Mouse (Mus musculus): Measurements from ENCODE around the gene S1pr1.

Gene S1pr1

DNA sequence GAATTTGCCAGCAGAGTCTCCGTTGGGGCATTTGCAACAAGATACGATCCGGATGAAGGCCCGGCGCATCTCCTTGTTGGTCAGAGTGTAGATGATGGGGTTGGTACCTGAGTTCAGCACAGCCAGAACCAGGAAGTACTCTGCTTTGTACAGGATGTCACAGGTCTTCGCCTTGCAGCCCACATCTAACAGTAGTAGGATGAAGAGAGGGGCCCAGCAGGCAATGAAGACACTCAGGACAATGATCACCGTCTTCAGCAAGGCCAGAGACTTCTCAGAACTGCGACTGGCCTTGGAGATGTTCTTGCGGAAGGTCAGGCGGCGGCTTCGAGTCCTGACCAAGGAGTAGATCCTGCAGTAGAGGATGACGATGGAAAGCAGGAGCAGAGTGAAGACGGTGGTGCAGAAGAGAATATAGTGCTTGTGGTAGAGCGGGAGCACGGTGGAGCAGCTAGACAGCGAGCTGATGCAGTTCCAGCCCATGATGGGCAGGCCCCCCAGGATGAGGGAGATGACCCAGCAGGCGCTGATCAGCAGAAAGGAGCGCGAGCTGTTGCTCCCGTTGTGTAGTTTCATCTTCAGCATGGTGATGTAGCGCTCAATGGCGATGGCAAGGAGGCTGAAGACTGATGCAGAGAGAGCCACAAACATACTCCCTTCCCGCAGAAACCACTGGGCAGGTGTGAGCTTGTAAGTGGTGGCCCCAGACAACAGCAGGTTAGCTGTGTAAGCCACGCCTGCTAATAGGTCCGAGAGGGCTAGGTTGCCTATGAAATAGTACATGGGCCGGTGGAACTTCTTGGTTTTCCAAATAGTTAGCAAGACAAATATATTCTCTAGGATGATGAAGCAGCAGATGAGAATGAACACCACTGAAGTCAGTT, 2.7 kb downstream of the S1pr1 start:
- DNase-seq = no peak

- DNase-seq = peak; percentile 36
These were observed 3.5 kb downstream of the S1pr1 start for GRCm38 (mm10) chr3:115711393-115711792.

GRCm38 (mm10) chr3:115710051-115710450, 4.8 kb downstream of the S1pr1 start:
- DNase-seq = no peak

GRCm38 (mm10) chr3:115709118-115709574, 5.7 kb downstream of the S1pr1 start:
- peak; percentile 54 for DNase-seq

DNA sequence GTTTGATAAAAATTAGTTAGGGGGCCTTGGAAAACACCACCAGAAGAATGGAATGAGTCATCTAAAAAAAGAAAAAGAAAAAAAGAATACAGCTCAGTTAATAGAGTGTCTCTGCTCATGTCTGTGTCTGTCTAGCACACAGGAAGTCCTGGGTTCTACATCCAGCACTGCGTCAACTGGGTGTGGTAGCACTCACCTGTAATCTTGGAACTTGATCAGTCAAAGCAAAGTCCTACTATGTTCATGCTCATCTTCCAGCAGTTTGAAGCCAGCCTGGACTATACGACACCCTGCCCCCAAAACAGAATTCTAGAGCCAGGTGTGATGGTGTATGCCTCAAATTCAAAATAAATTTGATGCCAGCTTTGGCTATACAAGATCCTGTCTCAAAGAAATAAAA, 8.1 kb downstream of the S1pr1 start:
- no peak for DNase-seq

DNA sequence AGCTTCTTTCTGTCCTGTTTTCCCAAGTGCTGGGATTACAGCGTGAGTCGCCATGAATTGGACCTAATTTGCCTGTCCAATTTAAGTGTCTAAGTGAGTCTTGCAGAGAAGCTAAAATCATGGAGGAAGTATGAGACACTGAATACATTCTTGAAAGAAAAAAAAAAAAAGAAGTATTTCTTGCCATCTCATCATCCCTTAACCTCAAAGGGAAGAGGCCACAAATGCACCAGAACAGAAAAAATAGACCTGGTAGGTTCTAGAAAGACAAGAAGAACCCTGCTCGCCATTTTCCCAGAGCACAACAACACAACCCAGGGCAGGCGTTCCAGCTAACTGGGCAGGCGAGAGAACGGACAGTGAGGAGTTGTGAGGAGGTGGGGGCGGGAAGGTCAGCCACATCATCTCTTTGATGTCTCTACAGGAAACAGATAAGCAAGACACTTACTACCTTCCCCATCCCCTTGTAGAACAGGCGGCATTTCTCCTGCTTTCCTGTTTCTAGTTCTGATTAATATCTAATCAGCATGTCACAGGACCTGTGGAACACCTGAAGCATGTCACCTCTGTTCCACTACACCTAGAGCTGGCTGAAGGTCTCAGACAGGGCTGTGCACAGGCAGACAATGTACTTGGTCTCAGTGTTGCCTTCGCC, 10.5 kb downstream of the S1pr1 start:
- no peak for DNase-seq

- no peak for DNase-seq
These were observed 11.2 kb downstream of the S1pr1 start for GRCm38 (mm10) chr3:115703720-115704119.

DNA sequence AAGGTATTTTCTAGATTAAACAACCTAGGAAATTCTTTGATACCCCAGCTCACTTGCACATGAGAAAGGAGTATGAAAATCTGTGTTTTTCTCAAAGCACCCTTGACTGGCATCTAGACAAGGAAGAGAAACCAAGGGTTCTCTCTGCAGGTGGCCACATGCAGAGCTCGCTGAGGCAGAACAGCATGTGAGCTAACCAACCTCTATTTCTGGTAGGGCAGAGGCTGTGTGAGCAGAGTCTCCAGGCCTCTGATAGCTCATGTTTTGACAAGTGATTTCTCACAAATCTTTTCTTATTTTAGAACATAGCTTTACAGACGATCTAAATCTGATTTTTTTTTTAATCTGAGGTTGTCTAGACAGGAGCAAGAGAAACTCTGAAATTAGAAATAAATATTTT, 12.8 kb downstream of the S1pr1 start:
- DNase-seq = no peak

- DNase-seq = no peak
These were observed 19.5 kb downstream of the S1pr1 start for GRCm38 (mm10) chr3:115695194-115695891.

DNA sequence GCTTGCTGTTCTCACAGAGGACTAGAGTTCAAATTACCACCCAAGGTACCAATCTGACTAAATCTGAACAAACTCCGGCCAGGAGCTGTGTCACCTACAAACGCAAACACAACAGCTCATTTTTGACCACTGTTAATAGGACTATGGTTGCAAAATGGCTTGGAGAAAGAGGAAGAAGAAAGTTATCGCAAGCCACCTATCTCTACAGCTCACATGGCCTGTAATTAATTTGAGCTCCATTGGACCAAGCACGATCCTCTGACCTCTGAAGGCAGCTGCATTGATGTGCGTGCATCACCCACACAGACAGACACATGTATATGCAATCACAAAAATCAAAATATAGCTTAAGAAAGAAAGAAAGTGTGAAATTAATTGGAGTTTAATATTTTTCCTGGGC, 20.7 kb downstream of the S1pr1 start:
- no peak for DNase-seq

DNA sequence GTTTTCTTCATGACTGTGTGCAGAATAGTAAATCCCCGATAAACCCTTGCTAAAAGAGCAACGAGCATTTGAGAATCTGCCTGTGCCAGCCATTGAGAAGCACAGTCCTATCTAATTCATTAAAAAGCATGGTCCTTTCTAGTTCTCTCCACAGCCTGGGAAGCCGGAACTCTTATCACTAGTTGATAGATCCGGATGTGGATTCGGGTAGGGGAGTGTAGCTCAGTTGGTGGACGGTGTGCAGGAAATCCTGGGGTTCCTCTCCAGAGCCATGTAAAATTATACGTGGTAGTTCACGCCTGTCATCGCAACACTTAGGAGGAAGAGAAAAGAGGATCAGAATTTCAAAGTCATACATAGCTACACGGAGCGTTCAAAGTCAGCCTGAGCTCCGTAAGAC, 21.5 kb downstream of the S1pr1 start:
- DNase-seq = no peak

DNA sequence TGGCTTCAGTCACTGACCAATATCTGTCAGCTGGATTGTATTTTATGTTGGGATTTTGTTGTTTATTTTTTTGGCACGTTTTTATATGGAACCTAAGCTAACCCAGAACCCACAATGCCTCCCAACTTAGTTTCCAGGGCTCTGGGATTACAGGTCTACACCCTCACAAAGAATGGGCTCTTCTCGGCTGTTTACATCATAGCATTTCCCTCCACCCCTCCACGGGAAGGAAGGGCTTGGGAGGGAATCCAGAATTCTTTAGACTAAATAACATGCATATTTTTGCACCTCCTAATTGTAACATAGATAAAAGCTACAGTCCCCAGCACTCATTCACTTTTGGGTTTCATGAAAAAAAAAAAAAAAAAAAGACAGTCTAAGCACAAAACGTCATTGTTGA, 22.0 kb downstream of the S1pr1 start:
- no peak for DNase-seq

GRCm38 (mm10) chr3:115692384-115692783, 22.5 kb downstream of the S1pr1 start:
- DNase-seq = no peak

DNA sequence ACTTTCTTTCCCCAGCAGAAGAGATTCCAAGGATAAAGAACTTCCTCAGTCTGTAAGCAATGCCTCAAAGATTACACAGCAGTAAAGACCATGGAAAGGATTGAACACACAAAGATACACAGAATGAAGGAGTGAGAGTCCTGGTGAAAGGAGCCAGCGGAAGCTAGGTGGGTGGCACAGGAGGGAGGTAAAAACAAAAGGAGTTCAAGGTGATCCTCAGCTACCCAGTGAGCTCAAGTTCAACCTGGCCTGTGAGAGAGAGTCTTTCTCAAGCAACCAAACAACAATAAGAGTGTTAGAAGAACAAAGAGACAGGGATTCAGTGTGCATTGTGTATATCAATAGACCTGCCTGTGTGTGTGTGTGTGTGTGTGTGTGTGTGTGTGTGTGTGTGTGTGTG, 25.0 kb downstream of the S1pr1 start:
- no peak for DNase-seq

DNA sequence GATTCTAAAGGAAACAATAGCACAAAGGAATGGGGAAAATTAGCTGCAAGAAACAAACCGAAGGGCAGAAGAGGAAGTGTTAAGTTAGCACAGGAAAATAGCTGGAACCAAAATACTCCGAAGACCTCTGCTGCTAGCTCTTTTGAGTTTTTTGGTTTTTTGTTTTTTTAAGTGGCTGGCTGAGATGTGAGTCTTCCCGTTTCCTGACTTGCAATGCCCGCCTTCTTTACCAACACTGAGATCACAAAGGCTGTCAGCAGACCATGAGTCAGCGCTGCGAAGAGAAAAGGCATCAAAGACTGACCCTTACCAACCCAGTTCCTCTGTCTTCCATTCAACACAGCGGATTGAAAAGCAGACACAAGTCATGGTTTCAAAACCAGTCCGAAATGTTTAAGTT, 25.5 kb downstream of the S1pr1 start:
- DNase-seq = no peak

- no peak for DNase-seq
These were observed 27.1 kb downstream of the S1pr1 start for GRCm38 (mm10) chr3:115687821-115688220.

DNA sequence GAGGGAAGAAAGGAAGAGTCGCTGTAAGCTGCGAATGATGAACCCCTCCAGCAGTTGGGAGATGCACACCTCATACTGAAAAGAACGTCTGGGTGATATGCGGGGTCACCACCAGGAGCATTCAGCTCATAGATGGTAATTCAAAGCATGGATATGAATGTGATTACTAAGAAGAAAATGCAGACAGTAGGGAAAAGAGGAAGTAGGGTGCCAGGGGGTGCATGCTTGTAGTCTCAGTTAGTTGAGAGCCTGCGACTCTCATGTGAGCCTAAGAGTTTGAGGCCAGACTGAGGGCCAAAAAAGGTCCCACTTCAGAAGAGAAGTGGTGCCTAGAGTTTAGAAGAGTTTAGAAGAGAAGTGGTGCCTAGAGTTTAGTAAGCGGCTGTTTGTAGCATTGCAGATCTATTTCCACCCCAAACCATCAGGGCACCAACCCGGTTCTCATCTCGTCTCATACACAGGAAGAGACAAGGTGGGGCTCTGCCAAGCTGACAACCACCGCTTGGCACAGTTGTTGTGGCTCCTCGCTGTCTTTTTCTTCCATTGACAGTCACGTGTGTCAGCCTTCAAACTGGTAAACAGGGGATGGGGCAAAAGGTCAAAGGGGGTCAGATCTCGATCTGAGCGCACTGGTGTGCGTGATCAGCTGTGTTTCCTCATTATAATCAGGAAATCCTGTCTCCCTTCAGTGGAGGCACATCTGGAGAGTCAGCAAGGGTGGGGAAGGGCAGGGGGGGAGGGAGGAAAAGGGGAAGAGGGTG, 32.4 kb downstream of the S1pr1 start:
- peak; percentile 65 for DNase-seq

GRCm38 (mm10) chr3:115681184-115681583, 33.7 kb downstream of the S1pr1 start:
- DNase-seq = no peak

- DNase-seq = no peak
These were observed 35.9 kb downstream of the S1pr1 start for GRCm38 (mm10) chr3:115679022-115679421.

DNA sequence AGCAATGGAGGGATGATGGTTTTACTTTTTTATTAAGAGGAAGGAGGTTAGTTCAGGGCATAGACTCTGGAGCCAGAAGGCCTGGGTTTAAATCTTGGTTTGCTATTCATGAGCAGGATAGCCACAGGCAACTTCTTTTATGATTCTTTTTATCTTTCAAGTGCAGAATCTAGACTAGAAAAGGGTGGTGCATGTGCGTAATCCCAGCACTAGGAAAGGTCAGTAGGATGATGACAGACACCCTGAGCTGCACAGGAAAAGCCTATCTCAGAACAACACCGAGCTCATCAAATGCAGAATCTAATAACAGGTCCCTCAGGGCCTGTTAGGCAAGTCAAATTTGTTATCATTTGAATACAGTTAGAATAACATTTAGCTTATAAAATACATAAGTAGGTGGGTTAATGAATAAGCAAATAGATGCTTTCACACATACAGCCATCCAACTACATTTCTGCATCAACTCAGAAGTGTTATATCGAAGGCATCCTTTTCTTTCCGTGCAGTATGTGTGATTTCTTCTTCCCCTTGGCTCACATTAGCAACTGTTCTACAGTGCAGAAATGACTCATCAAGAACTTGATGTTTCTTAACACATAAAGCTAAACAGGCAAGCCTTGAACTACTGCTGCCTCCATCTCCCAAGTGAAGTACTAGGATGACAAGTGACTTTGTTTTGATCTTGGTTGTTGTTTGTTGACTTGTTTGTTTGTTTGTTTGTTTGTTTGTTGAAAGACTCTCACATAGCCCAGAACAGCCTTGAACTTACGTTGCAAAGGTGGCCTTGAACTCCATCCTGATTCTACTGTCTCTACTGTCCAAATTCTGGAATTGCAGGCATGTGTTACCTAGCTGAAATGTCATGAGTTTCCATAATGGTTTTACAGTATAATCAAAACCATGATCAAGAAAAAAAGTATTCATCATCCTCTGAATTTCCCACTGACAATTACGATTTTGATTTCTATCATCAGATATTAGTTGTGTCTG, 39.0 kb downstream of the S1pr1 start:
- DNase-seq = no peak

- DNase-seq = no peak
These were observed 40.2 kb downstream of the S1pr1 start for GRCm38 (mm10) chr3:115674665-115675064.
